Mouse (Mus musculus) lung, postnatal 0 days (tissue): ENCODE results near the gene Adipor2. TPM values are rescaled to one million over a fixed set of nuclear protein-coding genes. Genes with fewer than 3 reads are reported as not detected.

Source experiments
- ATAC-seq: fragments of 200-750 bp; cut with Nextera tagmentation; 2 replicates; pipeline ENCODE4 v1.8.0; 2017; ENCODE audit warnings: moderate library complexity
- DNase-seq: peaks from one replicate; pipeline ENCODE4 v3.0.0-alpha.2; 2016; ENCODE audit warnings: low spot score
- H3K27ac ChIP-seq: fragments of 300-500 bp; sonication (generic); 2 replicates; pipeline ENCODE4 v1.5.1; 2014; ENCODE audit warnings: antibody characterized with exemption, mild to moderate bottlenecking, low read length, mixed read lengths
- H3K27me3 ChIP-seq: fragments of 300-500 bp; sonication (generic); replicated peaks from 2 replicates; pipeline ENCODE4 v1.6.1; 2014; ENCODE audit warnings: low read length, mixed read lengths; ENCODE audit not compliant: insufficient read depth
- H3K36me3 ChIP-seq: fragments of 300-500 bp; sonication (generic); 2 replicates; pipeline ENCODE4 v1.6.1; 2014; ENCODE audit warnings: low read length, mixed read lengths; ENCODE audit not compliant: insufficient read depth
- H3K4me1 ChIP-seq: fragments of 300-500 bp; sonication (generic); 2 replicates; pipeline ENCODE4 v1.6.1; 2014; ENCODE audit warnings: antibody characterized with exemption, low read depth, low read length, mixed read lengths; ENCODE audit not compliant: insufficient read depth
- H3K4me2 ChIP-seq: fragments of 300-500 bp; sonication (generic); replicated peaks from 2 replicates; pipeline ENCODE4 v1.6.1; 2014; ENCODE audit warnings: low read depth, mild to moderate bottlenecking, low read length, moderate library complexity, mixed read lengths
- H3K4me3 ChIP-seq: fragments of 300-500 bp; sonication (generic); 2 replicates; pipeline ENCODE4 v1.5.1; 2014; ENCODE audit warnings: low read depth, low read length
- H3K9ac ChIP-seq: fragments of 300-500 bp; sonication (generic); replicated peaks from 2 replicates; pipeline ENCODE4 v1.6.1; 2014; ENCODE audit warnings: low read depth, mild to moderate bottlenecking
- H3K9me3 ChIP-seq: fragments of 300-500 bp; sonication (generic); 2 replicates; pipeline ENCODE4 v1.6.1; 2016; ENCODE audit warnings: low read length, mixed read lengths
- CTCF ChIP-seq: IDR thresholded peaks from 2 replicates; pipeline ENCODE4 v1.5.1; 2016; ENCODE audit warnings: antibody characterized with exemption, mild to moderate bottlenecking
- EP300 ChIP-seq: IDR thresholded peaks from 2 replicates; pipeline ENCODE4 v1.6.1; 2016; ENCODE audit warnings: antibody characterized with exemption, mild to moderate bottlenecking, control low read depth
- WGBS: fragments of 180-500 bp; shearing (Covaris S2); extraction: QIAGEN DNeasy Blood & Tissue Kit; methylation state at CpG from one replicate; pipeline ENCODE4 v1.1.7; 2014; 5-methylcytosine and 5-hydroxymethylcytosine counted together
- polyA plus RNA-seq: library from polyadenylated mRNA; unstranded; fragments of >200 nt; fragmentation: Nextera tagmentation; extraction: Ambion mirVana; gene quantifications from 2 replicates; pipeline ENCODE4 v1.2.1, GENCODE M21; 2015

The Adipor2 gene
- polyA plus RNA-seq, 1 experiment from 2014 or later: 66.4 TPM

DNA sequence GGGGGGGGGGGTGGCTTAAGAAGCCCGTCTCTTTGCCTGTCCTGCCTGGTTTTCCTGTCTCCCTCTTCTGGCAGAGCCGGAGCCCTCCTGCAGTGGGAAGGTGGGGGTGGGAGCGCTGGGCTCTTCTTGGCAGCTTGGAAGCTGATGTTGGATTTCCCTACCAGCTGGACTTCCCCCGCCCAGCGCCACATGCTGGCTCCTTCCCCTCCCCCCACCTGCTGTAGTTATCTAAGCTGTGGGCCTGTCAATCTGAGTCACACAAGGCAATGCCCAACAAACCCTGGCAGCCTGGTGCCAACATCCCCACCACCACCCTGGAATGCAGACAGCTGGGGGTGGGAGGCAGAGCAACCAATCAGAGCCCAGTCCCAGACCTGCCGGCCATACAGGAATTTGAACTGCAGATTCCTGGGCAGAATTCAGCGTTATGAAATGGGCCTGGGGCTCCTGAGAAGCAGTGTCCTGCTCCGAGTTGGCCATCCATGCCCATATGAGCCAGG lies 88.2 kb downstream of the Adipor2 start:
- TF ChIP-seq EP300: 0 out of 2 replicates have a peak, but pooled peaks have one; percentile 38
- TF ChIP-seq CTCF: peak; percentile 34; the same call in 1 of the 2 replicates
- Histone ChIP-seq H3K36me3 (no peaks in the 10 kb centered on the region), H3K9me3 (no peaks in the 10 kb centered on the region), H3K27ac (no peak overlapping the region), H3K4me2 (no peak overlapping the region), H3K9ac (no peak overlapping the region), H3K4me1 (peaks cover 4% of the 10 kb centered on the region; the same call in 1 of the 2 replicates), H3K4me3 (no peak overlapping the region), H3K27me3 (peaks cover 26% of the 10 kb centered on the region)
- ATAC-seq (peak; percentile 53), DNase-seq (peak; percentile 66)
- 1% methylated on average over 8 of the region's 8 CpGs for WGBS

GRCm38 (mm10) chr6:119328521-119329115 lies 88.9 kb downstream of the Adipor2 start:
- ATAC-seq (peak; percentile 30), DNase-seq (peak; percentile 44)
- Histone ChIP-seq H3K9me3 (no peaks in the 10 kb centered on the region), H3K36me3 (no peaks in the 10 kb centered on the region), H3K4me3 (no peak overlapping the region), H3K27ac (no peak overlapping the region), H3K9ac (no peak overlapping the region), H3K4me1 (peaks cover 4% of the 10 kb centered on the region; the same call in 1 of the 2 replicates), H3K27me3 (peaks cover 26% of the 10 kb centered on the region), H3K4me2 (0 out of 2 replicates have a peak overlapping the region, but pooled peaks have one; percentile 17)
- WGBS: 4% methylated on average over 11 of the region's 11 CpGs
- TF ChIP-seq EP300 (no peak), CTCF (no peak)

- 32% methylated on average over 7 of the region's 7 CpGs for WGBS
- H3K27me3 ChIP-seq: peaks cover 21% of the 10 kb centered on the region
- H3K4me3 ChIP-seq: no peak overlapping the region
- H3K4me1 ChIP-seq: peaks cover 4% of the 10 kb centered on the region; the same call in 1 of the 2 replicates
- H3K9me3 ChIP-seq: no peaks in the 10 kb centered on the region
- no peak overlapping the region for H3K4me2 ChIP-seq
- no peak overlapping the region for H3K9ac ChIP-seq
- DNase-seq (no peak), ATAC-seq (no peak)
- H3K36me3 ChIP-seq: no peaks in the 10 kb centered on the region
- no peak for TF ChIP-seq CTCF
- TF ChIP-seq EP300: no peak
- no peak overlapping the region for H3K27ac ChIP-seq
These were observed 91.0 kb downstream of the Adipor2 start for GRCm38 (mm10) chr6:119326541-119326940.

GRCm38 (mm10) chr6:119325978-119326377 lies 91.5 kb downstream of the Adipor2 start:
- DNase-seq: no peak
- TF ChIP-seq EP300: no peak
- no peak for TF ChIP-seq CTCF
- H3K4me1 ChIP-seq: peaks cover 4% of the 10 kb centered on the region; the same call in 1 of the 2 replicates
- H3K27me3 ChIP-seq: peaks cover 16% of the 10 kb centered on the region
- H3K27ac ChIP-seq: no peak overlapping the region
- ATAC-seq: no peak
- H3K4me2 ChIP-seq: no peak overlapping the region
- no peak overlapping the region for H3K9ac ChIP-seq
- H3K36me3 ChIP-seq: no peaks in the 10 kb centered on the region
- 74% methylated on average over 6 of the region's 6 CpGs for WGBS
- H3K9me3 ChIP-seq: no peaks in the 10 kb centered on the region
- H3K4me3 ChIP-seq: no peak overlapping the region

- DNase-seq (no peak), ATAC-seq (no peak)
- H3K4me3 ChIP-seq: no peak overlapping the region
- 63% methylated on average over 10 of the region's 10 CpGs for WGBS
- H3K4me1 ChIP-seq: peaks cover 4% of the 10 kb centered on the region; the same call in 1 of the 2 replicates
- TF ChIP-seq EP300: no peak
- TF ChIP-seq CTCF: no peak
- peaks cover 7% of the 10 kb centered on the region; the same call in 1 of the 2 replicates for H3K27me3 ChIP-seq
- H3K9ac ChIP-seq: no peak overlapping the region
- H3K4me2 ChIP-seq: no peak overlapping the region
- no peaks in the 10 kb centered on the region for H3K36me3 ChIP-seq
- no peaks in the 10 kb centered on the region for H3K9me3 ChIP-seq
- H3K27ac ChIP-seq: no peak overlapping the region
These were observed 92.7 kb downstream of the Adipor2 start for GRCm38 (mm10) chr6:119324776-119325175.

DNA sequence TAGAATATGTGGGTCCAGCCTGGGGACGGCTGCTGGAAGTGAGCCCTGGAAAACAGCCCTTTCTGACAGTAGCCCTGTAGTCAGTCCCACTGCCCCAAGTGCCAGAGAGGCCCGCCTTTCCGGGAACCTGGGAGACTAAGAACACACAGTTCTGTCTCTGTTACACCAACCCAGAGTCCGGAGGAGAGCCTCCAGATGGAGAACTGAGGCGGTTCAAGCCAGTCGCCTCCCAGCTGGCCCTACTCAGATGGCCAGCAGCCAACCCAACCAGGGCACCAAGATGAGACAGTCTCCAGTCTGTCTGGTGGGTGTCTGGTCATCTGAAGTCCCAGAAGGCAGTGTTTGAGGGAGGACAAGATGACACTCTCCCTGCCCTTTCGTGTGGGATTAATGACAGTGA lies 95.8 kb downstream of the Adipor2 start:
- WGBS: 62% methylated on average over 7 of the region's 7 CpGs
- no peak overlapping the region for H3K9ac ChIP-seq
- no peak overlapping the region for H3K4me3 ChIP-seq
- H3K9me3 ChIP-seq: no peaks in the 10 kb centered on the region
- DNase-seq (no peak), ATAC-seq (no peak)
- no peak overlapping the region for H3K4me2 ChIP-seq
- H3K27ac ChIP-seq: no peak overlapping the region
- H3K27me3 ChIP-seq: no peaks in the 10 kb centered on the region
- no peaks in the 10 kb centered on the region for H3K4me1 ChIP-seq
- TF ChIP-seq EP300 (no peak), CTCF (no peak)
- no peaks in the 10 kb centered on the region for H3K36me3 ChIP-seq
